Mouse (Mus musculus): ENCODE data around the gene Inpp5b.

DNA sequence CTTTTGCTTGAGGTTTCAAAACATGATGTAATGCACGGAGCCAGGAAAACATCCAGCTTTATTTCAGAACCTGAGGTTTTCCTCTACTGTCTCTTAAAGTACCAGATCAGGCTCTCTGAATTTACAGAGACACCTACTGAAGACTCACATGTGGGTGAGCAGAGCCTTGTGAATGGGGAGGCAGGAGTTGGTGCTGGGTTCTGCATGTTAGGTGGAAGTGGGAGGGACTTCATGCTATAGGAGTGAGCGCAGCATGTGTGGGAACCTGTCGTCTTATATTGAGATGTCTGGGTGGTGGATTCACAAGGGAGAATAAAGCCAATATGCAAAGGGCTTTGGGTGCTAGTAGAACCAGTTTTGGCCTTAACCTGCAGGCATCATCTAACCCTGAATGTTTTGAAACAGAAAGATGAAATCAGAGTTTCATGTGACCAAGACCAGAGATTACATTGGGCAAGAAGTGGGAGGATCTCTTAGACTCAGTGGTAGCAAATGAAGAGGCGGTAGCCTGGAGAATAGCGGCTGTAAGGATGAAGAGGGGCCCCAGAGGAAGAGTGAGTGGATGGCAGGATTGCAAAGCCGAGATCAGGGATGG is 21.3 kb downstream of the Inpp5b start:
- TF ChIP-seq GATA1 (IDR thresholded peaks at IDR 0.05; ENCODE audit: low read length) (no peak), TAL1 (IDR thresholded peaks at IDR 0.05; ENCODE audit: low read length) (no peak)
